Mouse (Mus musculus) thymus, adult 2 months (tissue): ENCODE data around the gene Sdccag8. TPM values are rescaled to one million over a fixed set of nuclear protein-coding genes. Genes with fewer than 3 reads are reported as not detected.

ENCODE experiments used
- DNase-seq: peaks from one replicate; pipeline ENCODE4 v3.0.0; 2021
- H3K27ac ChIP-seq: fragments of 200-500 bp; 2 replicates; pipeline ENCODE4 v1.5.1; 2012; ENCODE audit warnings: low read length, control low read depth; ENCODE audit not compliant: control insufficient read depth, insufficient read depth
- H3K27me3 ChIP-seq: fragments of 200-500 bp; 2 replicates; pipeline ENCODE4 v1.6.1; 2012; ENCODE audit warnings: mild to moderate bottlenecking, low read length, moderate library complexity, mixed read lengths; ENCODE audit not compliant: control insufficient read depth, insufficient read depth
- H3K36me3 ChIP-seq: fragments of 200-500 bp; 2 replicates; pipeline ENCODE4 v1.6.1; 2012; ENCODE audit warnings: mild to moderate bottlenecking, low read length, moderate library complexity; ENCODE audit not compliant: control insufficient read depth, insufficient read depth
- H3K4me1 ChIP-seq: fragments of 200-500 bp; replicated peaks from 2 replicates; pipeline ENCODE4 v1.6.1; 2012; ENCODE audit warnings: low read length; ENCODE audit not compliant: control insufficient read depth, insufficient read depth
- H3K4me3 ChIP-seq: fragments of 200-500 bp; 2 replicates; pipeline ENCODE4 v1.5.1; 2012; ENCODE audit warnings: mild to moderate bottlenecking, low read length, control low read depth, moderate library complexity; ENCODE audit not compliant: control insufficient read depth, insufficient read depth
- CTCF ChIP-seq: fragments of 200-500 bp; IDR thresholded peaks from 2 replicates; pipeline ENCODE4 v1.5.1; 2012; ENCODE audit warnings: mild to moderate bottlenecking, control low read depth, low read length, moderate library complexity, borderline replicate concordance; ENCODE audit not compliant: control insufficient read depth, poor library complexity, insufficient read depth; ENCODE audit errors: extremely low read depth
- POLR2A ChIP-seq: fragments of 200-500 bp; IDR thresholded peaks from 2 replicates; pipeline ENCODE4 v1.6.1; 2012; ENCODE audit warnings: mild to moderate bottlenecking, low read length, control low read depth, moderate library complexity; ENCODE audit not compliant: control insufficient read depth, poor library complexity, insufficient read depth; ENCODE audit errors: extremely low read depth
- WGBS: fragments of 180-500 bp; shearing (Covaris S2); methylation state at CpG from one replicate; pipeline ENCODE4 v1.1.7; 2018; 5-methylcytosine and 5-hydroxymethylcytosine counted together
- polyA plus RNA-seq: library from polyadenylated mRNA; depleted of rRNA; stranded (reverse); fragments of >200 nt; gene quantifications from 2 replicates; pipeline ENCODE4 v1.2.3, GENCODE M21; 2012

Sdccag8 gene
- polyA plus RNA-seq, 1 experiment, result 6.2 TPM

DNA sequence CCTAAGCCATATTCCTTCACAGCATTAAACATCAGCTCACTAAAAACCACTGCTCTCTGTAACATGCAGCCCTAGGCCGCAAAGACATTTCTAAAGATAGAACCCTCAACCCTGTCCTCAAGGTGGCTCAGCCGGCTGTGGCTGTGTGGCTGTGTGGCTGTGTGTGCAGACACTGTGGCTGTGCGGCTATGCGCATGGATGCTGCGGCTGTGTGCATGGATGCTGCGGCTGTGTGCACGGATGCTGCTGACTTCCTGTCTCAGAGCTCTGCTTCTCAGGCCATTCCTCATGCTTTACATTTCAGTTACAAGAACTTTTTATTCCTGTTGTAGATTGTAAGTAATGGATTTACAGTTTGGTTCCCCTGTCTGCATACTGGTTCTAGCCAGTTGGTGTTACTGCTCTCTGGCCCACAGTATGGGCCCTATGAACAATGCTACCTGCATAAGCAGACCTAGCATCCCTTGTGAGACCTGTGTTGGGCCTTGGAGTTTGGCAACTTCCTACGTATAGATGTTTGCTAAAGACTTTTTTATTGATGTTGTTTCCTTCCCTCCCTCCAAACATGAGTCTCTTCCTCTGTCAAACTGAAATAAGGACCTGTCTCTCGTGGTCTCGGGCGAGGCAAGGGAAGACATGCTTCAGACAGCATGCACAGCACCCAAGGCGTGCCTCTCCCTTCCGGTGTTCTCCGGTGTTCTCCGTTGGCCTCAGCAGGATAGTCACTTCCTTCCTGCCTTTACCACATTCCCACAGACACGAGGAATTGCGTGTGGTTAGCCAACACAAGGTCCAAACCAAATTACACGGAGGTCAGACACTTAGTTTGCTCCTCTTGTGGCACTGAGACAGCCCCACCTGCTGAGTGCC lies 178.9 kb downstream of the Sdccag8 start:
- 3% methylated on average over 18 of the region's 18 CpGs for WGBS
- no peak for TF ChIP-seq CTCF
- no peak for TF ChIP-seq POLR2A
- H3K4me1 ChIP-seq, result peaks cover 38% of the 10 kb centered on the region
- DNase-seq, result peak; percentile 51
- no peak overlapping the region for H3K4me3 ChIP-seq
- H3K27ac ChIP-seq, result peak overlapping the region; percentile 43
- no peaks in the 10 kb centered on the region for H3K27me3 ChIP-seq
- no peaks in the 10 kb centered on the region for H3K36me3 ChIP-seq

DNA sequence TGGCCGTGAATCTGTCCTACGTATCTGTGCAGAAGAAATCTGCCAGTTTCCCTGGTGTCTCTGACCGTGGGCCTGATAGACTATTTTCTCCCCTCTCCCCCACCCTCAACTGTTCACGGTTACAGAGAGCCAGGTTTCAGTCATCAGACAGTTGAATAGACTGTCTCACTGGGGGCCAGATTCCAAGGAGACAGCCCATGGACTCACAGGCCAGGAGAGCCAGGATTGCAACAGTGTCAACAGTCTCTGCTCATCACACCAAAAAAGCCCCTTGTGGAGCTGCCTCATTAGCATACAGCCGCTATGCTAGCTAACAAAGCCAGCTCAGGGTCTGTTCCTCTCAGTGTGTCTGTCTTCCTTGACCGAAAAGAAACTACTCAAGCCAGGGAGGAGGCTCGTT lies 179.6 kb downstream of the Sdccag8 start:
- TF ChIP-seq CTCF (no peak), POLR2A (no peak)
- WGBS, result 22% methylated on average over 7 of the region's 7 CpGs
- H3K4me3 ChIP-seq, result no peak overlapping the region
- no peaks in the 10 kb centered on the region for H3K27me3 ChIP-seq
- H3K36me3 ChIP-seq, result no peaks in the 10 kb centered on the region
- H3K4me1 ChIP-seq, result peaks cover 38% of the 10 kb centered on the region
- DNase-seq, result no peak
- peak overlapping the region; percentile 43 for H3K27ac ChIP-seq

DNA sequence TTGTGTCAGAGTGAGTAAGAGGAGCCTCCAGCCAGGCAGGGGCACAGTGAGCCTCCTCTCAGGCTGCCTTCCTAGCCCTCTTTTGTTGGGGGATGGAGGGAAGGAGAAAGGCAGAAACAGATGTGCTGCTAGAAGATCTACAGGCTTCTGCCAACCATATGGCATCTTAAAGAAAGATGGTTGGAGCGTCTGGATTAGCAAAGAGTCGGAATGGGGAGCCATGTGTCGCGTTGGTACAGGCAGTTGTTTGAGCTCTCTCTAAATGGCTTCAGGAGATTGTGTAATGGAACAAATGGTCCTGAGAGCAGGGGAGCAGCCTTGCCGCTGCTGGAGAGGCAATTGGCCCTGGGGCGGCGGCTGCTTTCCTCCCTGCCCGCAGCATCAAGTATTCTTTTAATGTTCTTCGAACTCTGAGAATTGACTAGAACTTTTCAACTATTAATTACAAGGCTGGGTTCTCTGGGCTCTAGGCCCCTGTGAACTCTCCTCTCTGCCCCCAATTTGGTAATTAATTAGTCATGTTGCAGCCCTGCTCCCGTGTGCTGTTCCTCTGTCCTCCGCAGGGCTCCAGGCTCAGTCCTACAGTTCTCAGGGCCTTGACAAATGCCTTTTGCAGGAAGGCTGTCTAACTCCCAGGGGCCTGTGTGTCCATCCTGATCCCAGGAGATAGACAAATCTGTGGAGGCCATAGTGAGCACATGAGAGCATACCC lies 180.4 kb downstream of the Sdccag8 start:
- Histone ChIP-seq H3K4me3 (no peak overlapping the region), H3K27me3 (no peaks in the 10 kb centered on the region), H3K27ac (no peak overlapping the region), H3K36me3 (no peaks in the 10 kb centered on the region), H3K4me1 (peaks cover 42% of the 10 kb centered on the region)
- DNase-seq, result no peak
- TF ChIP-seq CTCF (no peak), POLR2A (no peak)
- 92% methylated on average over 11 of the region's 11 CpGs for WGBS

DNA sequence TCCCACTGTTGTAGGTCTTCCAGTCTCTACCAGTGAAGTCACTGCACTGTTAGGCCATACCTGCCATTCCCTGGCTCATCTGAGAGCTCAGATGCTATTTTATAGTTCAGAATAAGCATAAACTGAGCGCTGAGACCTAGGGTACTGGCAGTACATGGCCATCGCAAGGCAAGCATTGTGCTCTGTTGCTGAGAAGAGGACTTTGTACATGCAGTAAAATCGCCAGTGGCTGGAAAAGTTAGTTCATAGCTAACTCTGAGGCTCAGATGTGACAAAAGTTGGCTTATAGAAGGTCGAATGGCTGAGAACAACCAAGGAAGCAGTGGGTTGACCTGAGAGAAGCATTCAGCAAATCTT lies 180.9 kb downstream of the Sdccag8 start:
- H3K4me1 ChIP-seq, result peaks cover 42% of the 10 kb centered on the region
- no peaks in the 10 kb centered on the region for H3K27me3 ChIP-seq
- DNase-seq, result no peak
- no peaks in the 10 kb centered on the region for H3K36me3 ChIP-seq
- 95% methylated on average over 4 of the region's 4 CpGs for WGBS
- no peak overlapping the region for H3K4me3 ChIP-seq
- TF ChIP-seq CTCF (no peak), POLR2A (no peak)
- H3K27ac ChIP-seq, result no peak overlapping the region

DNA sequence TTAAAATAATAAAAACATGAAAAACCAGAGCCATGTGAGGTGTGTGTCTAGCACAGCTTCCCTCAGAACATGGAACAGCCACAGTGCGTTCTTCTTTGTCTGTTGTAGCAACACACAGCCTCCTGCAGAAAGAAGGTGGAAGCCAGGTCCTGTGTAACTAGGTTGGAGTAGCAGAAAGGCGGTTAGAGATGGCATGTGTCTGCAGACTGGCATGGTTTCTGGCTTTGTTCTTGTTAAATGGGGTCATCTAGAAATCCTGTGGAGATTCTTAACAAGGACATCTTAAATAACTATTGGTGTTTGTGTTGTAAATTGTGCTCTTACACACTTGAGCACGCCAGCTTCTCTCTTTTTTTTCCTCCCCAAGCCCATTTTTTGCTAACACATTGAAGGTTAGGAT lies 181.7 kb downstream of the Sdccag8 start:
- Histone ChIP-seq H3K4me3 (no peak overlapping the region), H3K4me1 (peaks cover 44% of the 10 kb centered on the region), H3K27me3 (no peaks in the 10 kb centered on the region), H3K36me3 (no peaks in the 10 kb centered on the region), H3K27ac (no peak overlapping the region)
- 87% methylated on average over 3 of the region's 3 CpGs for WGBS
- no peak for TF ChIP-seq POLR2A
- no peak for TF ChIP-seq CTCF
- no peak for DNase-seq

DNA sequence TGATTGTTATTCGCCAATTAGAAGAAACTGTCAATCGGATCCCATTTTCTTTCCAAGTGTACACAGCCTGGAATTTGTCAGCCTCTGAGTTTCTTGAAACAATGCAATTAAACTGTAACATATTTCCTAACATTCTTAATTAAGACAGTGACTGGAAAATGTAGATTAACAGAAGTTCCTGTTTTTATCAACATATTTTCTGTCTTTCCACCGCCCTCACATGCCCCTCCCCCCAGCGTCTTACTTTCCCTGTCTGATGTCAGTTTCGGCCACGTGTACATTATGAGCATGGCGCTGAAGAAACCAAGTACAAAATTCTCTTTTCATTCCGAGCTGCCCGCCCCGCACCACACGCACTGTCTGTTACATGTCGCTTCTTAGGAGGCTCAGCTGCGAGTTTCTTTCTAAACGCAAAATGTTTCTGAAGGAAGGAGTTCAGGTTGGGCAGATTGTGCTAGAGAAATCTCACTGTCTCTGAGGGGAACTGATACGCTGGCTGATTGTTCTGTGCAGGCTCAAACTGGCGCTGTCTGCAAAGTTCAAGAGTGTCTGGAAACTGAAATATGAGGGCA lies 182.3 kb downstream of the Sdccag8 start:
- H3K36me3 ChIP-seq, result no peaks in the 10 kb centered on the region
- H3K27me3 ChIP-seq, result no peaks in the 10 kb centered on the region
- peaks cover 47% of the 10 kb centered on the region for H3K4me1 ChIP-seq
- peak overlapping the region; percentile 25; the same call in 1 of the 2 replicates for H3K27ac ChIP-seq
- DNase-seq, result peak; percentile 64
- 19% methylated on average over 16 of the region's 16 CpGs for WGBS
- peak overlapping the region; percentile 29 for H3K4me3 ChIP-seq
- TF ChIP-seq CTCF, result no peak
- TF ChIP-seq POLR2A, result no peak
